Mouse (Mus musculus): ENCODE results near the gene Smurf1.

GRCm38 (mm10) chr5:144901035-144901434, 64.6 kb downstream of the Smurf1 start:
- TF ChIP-seq CTCF (IDR thresholded peaks at IDR 0.05; ENCODE audit: extremely low read depth, insufficient read length, insufficient replicate concordance, low read depth, low read length) (no peak), POLR2A (IDR thresholded peaks at IDR 0.05; ENCODE audit: low read depth, low read length) (no peak)
